Mouse (Mus musculus) liver, embryonic 14.5 days (tissue): Measurements from ENCODE around the gene Vmn2r95.

ENCODE experiments used
- CTCF ChIP-seq: IDR thresholded peaks from 2 replicates; pipeline ENCODE4 v1.5.1; 2016; ENCODE audit warnings: antibody characterized with exemption, low read depth, control low read depth
- EP300 ChIP-seq: IDR thresholded peaks from 2 replicates; pipeline ENCODE4 v1.6.1; 2016; ENCODE audit warnings: antibody characterized with exemption, low read depth

- TF ChIP-seq CTCF: no peak
- TF ChIP-seq EP300: no peak
Measured at GRCm38 (mm10) chr17:18462695-18463094, 38.8 kb downstream of the Vmn2r95 start.
